ENCODE assay signal across 1 mouse cellular context in genomic region chr7:24859234-24859633, GRCm38 (mm10).
TF ChIP-seq lines count a peak whose summit lies in the region.

No protein-coding gene starts in this region.

TF ChIP-seq in CH12.LX, 34 proteins besides CTCF, POLR2A, EP300 and RAD21:
- TF ChIP-seq BHLHE40 (IDR thresholded peaks at IDR 0.05; ENCODE audit: low read depth, low read length) (peak; percentile 18; the same call in 1 of the 2 replicates), HCFC1 (IDR thresholded peaks at IDR 0.05; ENCODE audit: low read depth, low read length) (no peak), IRF4 (IDR thresholded peaks at IDR 0.05; ENCODE audit: low read depth, low read length) (peak; percentile 18; the same call in 1 of the 2 replicates)
